Mouse (Mus musculus) brain, adult 10 weeks (tissue): Measurements from ENCODE around the gene Card19. TPM values are rescaled to one million over a fixed set of nuclear protein-coding genes. Genes with fewer than 3 reads are reported as not detected.

Source experiments
- polyA plus RNA-seq: library from polyadenylated mRNA; stranded (reverse); fragments of 350-450 nt; fragmentation: Illumina TruSeq; extraction: RNeasy Lipid Tissue Mini Kit (QIAGEN cat#74804); gene quantifications from one replicate; pipeline ENCODE4 v1.2.3, GENCODE M21; 2015; ENCODE audit warnings: low read depth, low replicate concordance

Gene Card19
- 21.0 TPM for polyA plus RNA-seq

DNA sequence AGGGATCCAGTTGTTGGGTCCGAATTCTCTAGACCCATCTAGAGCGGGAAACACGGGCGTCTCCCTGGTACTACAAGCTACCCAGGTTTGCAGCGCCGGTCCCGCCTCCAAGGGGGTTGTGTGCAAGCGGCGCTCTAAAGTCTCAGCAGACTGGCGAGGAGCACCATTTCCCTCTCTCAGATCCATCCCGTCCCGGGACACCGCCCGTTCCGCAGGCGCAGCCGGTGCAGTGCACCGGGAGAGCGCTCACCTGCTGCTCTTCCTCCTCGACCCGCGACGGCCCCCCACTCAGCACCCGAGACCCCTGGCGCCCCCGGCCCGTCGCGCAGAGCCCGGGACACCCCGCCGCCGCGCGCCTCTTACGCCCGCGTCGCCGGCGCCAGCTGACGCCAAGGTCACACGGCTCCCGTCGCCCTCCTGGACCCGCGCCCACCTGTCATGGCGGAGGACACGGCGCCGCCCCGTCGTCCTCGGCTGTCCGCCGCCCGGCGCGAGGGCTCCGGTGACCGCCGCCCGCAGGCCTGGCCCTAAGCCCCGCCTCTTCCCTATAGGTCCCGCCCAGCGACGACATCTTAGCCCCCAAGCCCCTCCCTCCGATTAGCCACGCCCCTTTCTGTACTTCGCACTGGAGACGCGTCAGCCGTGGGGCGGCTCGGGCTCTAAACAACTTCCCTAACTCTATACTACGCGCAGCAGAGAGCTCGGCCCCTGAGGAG lies at the start of gene Card19:
Gene Card19, minus strand, starts transcription at position 534 of the 716 bp plus-strand sequence.

DNA sequence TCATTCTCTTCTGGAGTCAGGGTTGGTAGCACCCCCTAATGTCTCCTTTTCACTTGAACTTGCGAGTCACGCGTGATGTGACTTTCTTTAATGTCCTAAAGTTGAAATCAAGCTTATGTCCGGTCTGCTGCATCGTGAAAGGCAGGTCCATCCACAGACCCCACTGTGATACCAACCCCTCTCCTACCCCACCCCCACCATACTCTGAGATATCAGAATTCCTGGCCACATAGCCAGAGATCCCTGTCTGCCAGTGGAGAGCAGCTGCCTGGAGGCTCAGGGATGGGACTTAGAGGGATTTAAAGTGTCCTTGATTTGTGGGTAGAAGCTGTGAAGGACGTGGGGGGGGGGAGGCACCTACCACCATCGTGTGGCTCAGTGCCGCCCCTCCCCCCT lies 32.6 kb upstream of the Card19 start, which contains the start of gene Susd3:
Gene Susd3, minus strand, starts transcription at position 240 of the 396 bp plus-strand sequence.

DNA sequence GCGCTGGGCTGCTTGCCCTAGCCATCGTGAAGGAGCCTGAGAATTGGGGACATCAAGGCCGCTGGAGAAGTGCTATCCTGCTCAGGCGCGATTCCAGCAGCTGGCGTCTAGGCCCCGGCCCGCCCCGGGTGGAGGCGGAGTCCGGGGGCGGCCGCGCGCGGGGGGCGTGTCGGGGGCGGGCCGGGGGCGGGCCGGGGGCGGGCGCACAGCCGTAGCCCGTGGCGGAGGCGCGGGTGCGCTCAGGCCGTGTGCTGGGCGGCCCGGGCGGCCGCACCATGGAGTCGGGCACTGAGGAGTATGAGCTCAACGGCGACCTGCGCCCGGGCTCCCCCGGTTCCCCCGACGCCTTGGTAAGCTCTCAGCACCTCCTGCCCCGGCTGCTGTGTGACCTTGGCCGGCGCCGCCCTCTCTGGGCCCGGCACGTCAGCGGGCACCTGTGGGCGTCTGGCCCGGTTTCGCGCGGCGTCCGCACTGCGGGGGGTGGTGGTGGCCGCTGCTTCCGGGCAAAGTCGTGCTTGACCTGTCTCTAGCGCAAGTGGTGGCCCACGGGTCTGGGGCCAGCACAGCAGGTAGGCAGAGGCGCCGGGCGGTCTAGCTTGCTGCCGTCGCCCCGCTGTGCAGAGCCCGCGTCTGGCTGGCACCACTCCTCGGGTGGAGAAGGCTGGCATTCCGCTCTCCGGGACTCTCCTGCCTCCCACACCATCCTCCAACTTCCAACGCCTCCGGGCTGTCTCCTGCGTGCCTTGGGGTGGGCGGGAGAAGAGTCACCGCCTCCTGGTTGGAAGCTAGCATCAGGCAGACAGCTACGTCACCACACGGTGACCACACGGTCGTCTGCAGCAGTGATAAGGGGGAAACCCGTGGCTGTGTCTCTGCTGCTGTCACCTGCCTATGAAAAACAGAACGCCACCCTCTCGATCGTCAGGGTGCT lies 28.3 kb downstream of the Card19 start, which contains the start of gene Ninj1:
Gene Ninj1, plus strand, starts transcription at position 198 of the 931 bp plus-strand sequence.

Other genes starting within 250 kb of the Card19 start
- gene Fam120a, start 248.0 kb downstream of the Card19 start, polyA plus RNA-seq: 71.3 TPM
- 53.9 TPM for gene Wnk2, start 68.0 kb downstream of the Card19 start, polyA plus RNA-seq
- gene Ninj1, start 28.6 kb downstream of the Card19 start, polyA plus RNA-seq: 25.2 TPM
- 3.0 TPM for gene Susd3, start 32.7 kb upstream of the Card19 start, polyA plus RNA-seq
- gene Fgd3, start 104.3 kb upstream of the Card19 start, polyA plus RNA-seq: 6.1 TPM
- gene Bicd2, start 125.5 kb upstream of the Card19 start, polyA plus RNA-seq: 36.3 TPM
- gene Ippk, start 205.2 kb upstream of the Card19 start, polyA plus RNA-seq: 16.7 TPM